Mouse (Mus musculus): ENCODE measurements around the gene Ripor2.

Gene Ripor2

GRCm38 (mm10) chr13:24710968-24711367 is 129.0 kb downstream of the Ripor2 start:
- no peak for DNase-seq (ENCODE audit: inconsistent ontology term)

- no peak for DNase-seq (ENCODE audit: inconsistent ontology term)
These were observed 130.7 kb downstream of the Ripor2 start for GRCm38 (mm10) chr13:24712581-24713130.

GRCm38 (mm10) chr13:24713434-24714000 is 131.5 kb downstream of the Ripor2 start:
- DNase-seq (ENCODE audit: inconsistent ontology term): peak; percentile 77

GRCm38 (mm10) chr13:24714360-24714885 is 132.4 kb downstream of the Ripor2 start:
- no peak for DNase-seq (ENCODE audit: inconsistent ontology term)

- no peak for DNase-seq (ENCODE audit: inconsistent ontology term)
These were observed 133.6 kb downstream of the Ripor2 start for GRCm38 (mm10) chr13:24715601-24716000.

- no peak for DNase-seq (ENCODE audit: inconsistent ontology term)
These were observed 134.5 kb downstream of the Ripor2 start for GRCm38 (mm10) chr13:24716441-24716840.

- DNase-seq (ENCODE audit: inconsistent ontology term): no peak
These were observed 135.7 kb downstream of the Ripor2 start for GRCm38 (mm10) chr13:24717677-24718076.

GRCm38 (mm10) chr13:24721502-24721901 is 139.5 kb downstream of the Ripor2 start:
- DNase-seq (ENCODE audit: inconsistent ontology term): no peak

- DNase-seq (ENCODE audit: inconsistent ontology term): no peak
These were observed 141.9 kb downstream of the Ripor2 start for GRCm38 (mm10) chr13:24723699-24724394.

- peak; percentile 24 for DNase-seq (ENCODE audit: inconsistent ontology term)
These were observed 142.4 kb downstream of the Ripor2 start for GRCm38 (mm10) chr13:24724395-24724759.

- no peak for DNase-seq (ENCODE audit: inconsistent ontology term)
These were observed 147.1 kb downstream of the Ripor2 start for GRCm38 (mm10) chr13:24729128-24729527.

- no peak for DNase-seq (ENCODE audit: inconsistent ontology term)
These were observed 152.5 kb downstream of the Ripor2 start for GRCm38 (mm10) chr13:24734502-24734901.

- DNase-seq (ENCODE audit: inconsistent ontology term): peak; percentile 55
These were observed 153.7 kb downstream of the Ripor2 start for GRCm38 (mm10) chr13:24735608-24736131.

- DNase-seq (ENCODE audit: inconsistent ontology term): no peak
These were observed 159.0 kb downstream of the Ripor2 start, which contains the start of gene Armh2 for GRCm38 (mm10) chr13:24741028-24741427. Armh2 (plus strand) TSS chr13:24741232.

- no peak for DNase-seq (ENCODE audit: inconsistent ontology term)
These were observed 165.8 kb downstream of the Ripor2 start for GRCm38 (mm10) chr13:24747823-24748222.

- no peak for DNase-seq (ENCODE audit: inconsistent ontology term)
These were observed 168.8 kb downstream of the Ripor2 start for GRCm38 (mm10) chr13:24750807-24751206.

- no peak for DNase-seq (ENCODE audit: inconsistent ontology term)
These were observed 169.4 kb downstream of the Ripor2 start for GRCm38 (mm10) chr13:24751396-24751795.

GRCm38 (mm10) chr13:24756756-24757155 is 174.8 kb downstream of the Ripor2 start:
- DNase-seq (ENCODE audit: inconsistent ontology term): no peak

- DNase-seq (ENCODE audit: inconsistent ontology term): no peak
These were observed 176.0 kb downstream of the Ripor2 start for GRCm38 (mm10) chr13:24757820-24758564.

- no peak for DNase-seq (ENCODE audit: inconsistent ontology term)
These were observed 177.5 kb downstream of the Ripor2 start for GRCm38 (mm10) chr13:24759451-24759850.

- DNase-seq (ENCODE audit: inconsistent ontology term): no peak
These were observed 178.4 kb downstream of the Ripor2 start for GRCm38 (mm10) chr13:24760351-24760870.

GRCm38 (mm10) chr13:24761083-24761402 is 179.1 kb downstream of the Ripor2 start:
- no peak for DNase-seq (ENCODE audit: inconsistent ontology term)
